Mouse (Mus musculus): ENCODE data around the gene Ten1.

GRCm38 (mm10) chr11:116239797-116240196 lies 41.1 kb downstream of the Ten1 start:
- no peak for TF ChIP-seq CTCF (IDR thresholded peaks at IDR 0.05; ENCODE audit: low read depth)
- no peak for TF ChIP-seq EP300 (IDR thresholded peaks at IDR 0.05; ENCODE audit: low read depth)
